Mouse (Mus musculus): ENCODE measurements around the gene 4933427D14Rik. TPM values are rescaled to one million over a fixed set of nuclear protein-coding genes. Genes with fewer than 3 reads are reported as not detected.
A peak's percentile ranks its signal among the peaks of the same experiment; 100 is the strongest.

The 4933427D14Rik gene
- polyA plus RNA-seq (2011; ENCODE audit: insufficient read depth, insufficient read length, low read depth, missing spikeins), result 14.5 and 16.0 TPM in 2 replicates

DNA sequence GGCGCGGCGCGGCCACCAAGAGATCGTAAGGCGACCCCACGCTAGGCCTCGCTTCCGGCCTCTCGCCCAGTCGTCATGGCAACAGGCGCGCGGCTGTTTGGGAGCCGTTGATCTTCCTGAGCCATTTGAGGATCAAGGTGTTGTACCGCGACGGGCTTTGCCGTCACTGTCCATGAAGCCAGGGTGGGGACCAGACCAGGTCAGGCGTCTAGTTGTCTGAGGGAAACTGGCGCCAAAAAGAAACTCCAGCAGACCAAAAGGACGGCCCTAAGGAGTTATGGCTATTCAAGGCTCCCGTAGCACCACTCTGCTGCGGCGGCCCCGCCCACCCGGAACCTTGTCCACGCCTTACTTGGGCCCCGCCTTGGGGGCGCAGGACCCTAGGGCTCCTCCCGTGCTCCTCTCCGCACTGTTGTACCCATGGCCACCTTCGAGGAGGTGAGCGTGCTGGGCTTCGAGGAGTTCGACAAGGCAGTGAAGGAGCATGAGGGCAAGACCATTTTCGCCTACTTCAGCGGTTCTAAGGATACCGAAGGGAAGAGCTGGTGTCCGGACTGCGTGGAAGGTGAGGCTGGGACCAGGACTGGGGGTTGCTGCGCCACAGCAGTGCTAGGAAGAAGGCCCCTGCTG, at the start of gene 4933427D14Rik, which contains the start of gene Txndc17:
Gene 4933427D14Rik (minus strand): TSS at position 256 of the 630 bp plus-strand sequence.
Gene Txndc17 (plus strand): TSS at position 344 of the 630 bp plus-strand sequence.
- H3K4me3 ChIP-seq (ENCODE audit: low read depth, low read length), result peak within 1 kb of the TSS; percentile 90
- TF ChIP-seq EP300 (IDR thresholded peaks at IDR 0.05; ENCODE audit: insufficient read depth, low read depth, low read length), result 0 out of 2 replicates have a peak, but pooled peaks have one; percentile 7
- TF ChIP-seq POLR2A (IDR thresholded peaks at IDR 0.05; ENCODE audit: insufficient read depth, low read length), result peak; percentile 89
- no peak for TF ChIP-seq CTCF (IDR thresholded peaks at IDR 0.05; ENCODE audit: low read depth, low read length)
- H3K36me3 ChIP-seq (ENCODE audit: control insufficient read depth, insufficient read depth, low read length, poor library complexity, severe bottlenecking), result peaks cover 11% of the 10 kb centered on the region
- H3K27me3 ChIP-seq (ENCODE audit: control insufficient read depth, insufficient read depth, low read length, poor library complexity, severe bottlenecking), result no peaks in the 10 kb centered on the region
- H3K9me3 ChIP-seq (replicated peaks; ENCODE audit: control insufficient read depth, insufficient read depth, low read length, poor library complexity, severe bottlenecking), result no peaks in the 10 kb centered on the region
- H3K9ac ChIP-seq (ENCODE audit: low read depth, poor library complexity, severe bottlenecking), result peak within 1 kb of the TSS; percentile 76
- peak within 1 kb of the TSS; percentile 73 for H3K27ac ChIP-seq (ENCODE audit: insufficient read depth, low read length)
- H3K4me1 ChIP-seq (ENCODE audit: control insufficient read depth, insufficient read depth, low read length), result no peaks in the 10 kb centered on the region

DNA sequence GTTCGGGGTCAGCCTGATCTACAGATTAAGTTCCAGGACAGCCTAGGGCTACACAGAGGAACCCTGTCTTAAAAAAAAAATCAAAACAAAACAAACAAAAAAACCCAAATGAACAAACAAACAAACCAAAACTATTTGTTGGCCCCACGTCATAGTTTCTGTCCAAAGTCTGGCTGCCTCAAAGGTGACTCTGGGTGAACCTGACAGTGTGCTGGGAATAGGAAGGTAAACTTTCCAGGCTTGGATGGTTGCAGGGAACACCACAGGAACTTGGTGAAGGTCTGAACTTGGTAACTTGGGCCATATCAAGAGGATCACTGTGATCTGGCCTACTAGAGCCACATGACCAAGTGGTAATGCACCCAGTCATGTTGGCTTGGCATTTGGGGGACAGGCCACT, 49.2 kb upstream of the 4933427D14Rik start:
- no peaks in the 10 kb centered on the region for H3K9me3 ChIP-seq (replicated peaks; ENCODE audit: control insufficient read depth, insufficient read depth, low read length, poor library complexity, severe bottlenecking)
- H3K27ac ChIP-seq (ENCODE audit: insufficient read depth, low read length), result no peak overlapping the region
- no peak for TF ChIP-seq EP300 (IDR thresholded peaks at IDR 0.05; ENCODE audit: insufficient read depth, low read depth, low read length)
- no peak for TF ChIP-seq POLR2A (IDR thresholded peaks at IDR 0.05; ENCODE audit: insufficient read depth, low read length)
- no peak for TF ChIP-seq CTCF (IDR thresholded peaks at IDR 0.05; ENCODE audit: low read depth, low read length)
- no peak overlapping the region for H3K4me3 ChIP-seq (ENCODE audit: low read depth, low read length)
- no peaks in the 10 kb centered on the region for H3K27me3 ChIP-seq (ENCODE audit: control insufficient read depth, insufficient read depth, low read length, poor library complexity, severe bottlenecking)
- no peaks in the 10 kb centered on the region for H3K4me1 ChIP-seq (ENCODE audit: control insufficient read depth, insufficient read depth, low read length)
- H3K36me3 ChIP-seq (ENCODE audit: control insufficient read depth, insufficient read depth, low read length, poor library complexity, severe bottlenecking), result no peaks in the 10 kb centered on the region
- no peak overlapping the region for H3K9ac ChIP-seq (ENCODE audit: low read depth, poor library complexity, severe bottlenecking)

DNA sequence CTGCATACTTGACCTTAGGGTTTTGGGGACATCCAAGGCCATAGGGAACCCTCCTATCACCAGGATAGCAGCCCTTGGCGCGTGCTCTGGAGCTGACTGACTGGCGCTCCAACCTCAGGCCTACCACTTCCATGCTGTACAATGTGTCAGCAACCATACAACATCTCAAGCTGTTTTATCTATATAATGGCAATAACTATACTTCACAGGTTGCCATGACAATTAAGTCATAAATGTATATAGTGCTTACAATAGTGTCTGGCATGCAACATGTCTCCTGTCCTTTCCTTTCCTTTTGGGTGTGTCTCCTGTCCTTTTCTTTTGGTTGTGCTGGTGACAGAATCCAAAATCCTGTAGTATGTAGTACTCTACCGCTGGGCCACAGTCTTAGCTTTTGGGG, 48.4 kb upstream of the 4933427D14Rik start:
- Histone ChIP-seq H3K4me3 (ENCODE audit: low read depth, low read length) (no peak overlapping the region), H3K36me3 (ENCODE audit: control insufficient read depth, insufficient read depth, low read length, poor library complexity, severe bottlenecking) (no peaks in the 10 kb centered on the region), H3K27ac (ENCODE audit: insufficient read depth, low read length) (no peak overlapping the region), H3K27me3 (ENCODE audit: control insufficient read depth, insufficient read depth, low read length, poor library complexity, severe bottlenecking) (no peaks in the 10 kb centered on the region), H3K9ac (ENCODE audit: low read depth, poor library complexity, severe bottlenecking) (no peak overlapping the region), H3K9me3 (replicated peaks; ENCODE audit: control insufficient read depth, insufficient read depth, low read length, poor library complexity, severe bottlenecking) (no peaks in the 10 kb centered on the region), H3K4me1 (ENCODE audit: control insufficient read depth, insufficient read depth, low read length) (no peaks in the 10 kb centered on the region)
- TF ChIP-seq EP300 (IDR thresholded peaks at IDR 0.05; ENCODE audit: insufficient read depth, low read depth, low read length) (no peak), POLR2A (IDR thresholded peaks at IDR 0.05; ENCODE audit: insufficient read depth, low read length) (no peak), CTCF (IDR thresholded peaks at IDR 0.05; ENCODE audit: low read depth, low read length) (no peak)

DNA sequence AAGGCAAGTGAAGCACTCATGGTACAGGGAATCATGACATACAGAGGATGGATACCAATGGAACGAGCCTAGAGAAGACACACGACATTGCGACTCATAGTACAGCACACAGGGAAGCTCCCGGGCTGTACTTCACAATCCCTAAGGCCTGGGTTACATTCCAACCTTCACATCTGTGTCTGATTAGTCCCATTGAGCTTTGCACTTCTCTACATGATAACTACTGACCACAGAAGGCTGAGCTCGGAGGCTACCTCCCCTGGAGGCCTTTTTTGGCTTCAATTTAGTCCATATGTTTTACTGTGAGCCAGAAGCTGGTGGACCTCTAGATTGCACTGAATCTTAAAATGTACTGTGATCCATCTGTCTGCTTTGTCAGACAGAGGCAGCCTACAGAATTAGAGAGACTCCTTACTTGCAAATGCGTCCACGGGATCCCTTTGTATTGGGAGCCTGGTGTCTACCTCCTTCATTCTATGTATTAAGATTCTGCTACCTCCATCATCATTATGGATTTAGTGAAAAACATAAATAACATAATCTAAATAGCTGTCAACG, 38.0 kb upstream of the 4933427D14Rik start:
- no peaks in the 10 kb centered on the region for H3K4me1 ChIP-seq (ENCODE audit: control insufficient read depth, insufficient read depth, low read length)
- H3K27me3 ChIP-seq (ENCODE audit: control insufficient read depth, insufficient read depth, low read length, poor library complexity, severe bottlenecking), result no peaks in the 10 kb centered on the region
- H3K27ac ChIP-seq (ENCODE audit: insufficient read depth, low read length), result no peak overlapping the region
- no peak overlapping the region for H3K4me3 ChIP-seq (ENCODE audit: low read depth, low read length)
- no peak overlapping the region for H3K9ac ChIP-seq (ENCODE audit: low read depth, poor library complexity, severe bottlenecking)
- no peaks in the 10 kb centered on the region for H3K36me3 ChIP-seq (ENCODE audit: control insufficient read depth, insufficient read depth, low read length, poor library complexity, severe bottlenecking)
- H3K9me3 ChIP-seq (replicated peaks; ENCODE audit: control insufficient read depth, insufficient read depth, low read length, poor library complexity, severe bottlenecking), result no peaks in the 10 kb centered on the region
- TF ChIP-seq CTCF (IDR thresholded peaks at IDR 0.05; ENCODE audit: low read depth, low read length) (no peak), EP300 (IDR thresholded peaks at IDR 0.05; ENCODE audit: insufficient read depth, low read depth, low read length) (no peak), POLR2A (IDR thresholded peaks at IDR 0.05; ENCODE audit: insufficient read depth, low read length) (no peak)

DNA sequence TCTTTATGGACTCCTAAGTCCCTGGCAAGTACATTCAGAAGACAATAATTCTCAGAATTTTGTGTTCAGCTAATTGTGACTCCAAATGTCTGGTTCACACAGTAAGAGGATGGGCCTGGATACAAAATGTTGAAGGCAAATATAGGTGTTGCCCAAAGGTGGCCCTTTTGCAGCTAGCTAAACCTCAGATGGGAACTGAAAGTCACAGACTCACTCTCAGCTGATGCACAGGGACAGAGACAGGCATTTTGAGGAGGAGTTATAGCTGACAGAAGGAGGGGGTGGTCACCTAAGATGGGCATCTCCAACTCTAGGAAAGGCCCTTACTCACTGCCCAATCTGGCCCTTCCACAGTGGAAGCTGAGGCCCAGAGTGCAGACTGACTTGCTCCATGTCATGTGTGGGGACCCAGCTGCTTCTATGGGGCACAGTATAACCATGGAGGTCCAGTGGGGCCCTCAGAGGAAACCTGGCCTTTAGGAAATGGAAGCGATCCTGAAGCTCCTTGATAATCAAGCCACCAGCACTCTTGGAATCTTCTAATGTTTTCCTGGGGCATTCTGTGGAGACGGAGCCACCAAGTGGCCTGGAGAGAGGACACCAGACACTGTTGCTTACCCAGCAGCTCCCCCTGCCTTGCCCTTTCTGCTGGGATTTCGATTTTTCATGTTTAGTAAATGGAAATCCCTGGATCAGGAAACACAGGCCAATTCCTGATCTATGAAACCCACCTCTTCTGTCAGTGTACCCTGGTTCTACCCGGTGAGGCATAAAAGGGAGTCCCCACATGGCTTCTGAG, 33.0 kb upstream of the 4933427D14Rik start:
- Histone ChIP-seq H3K27me3 (ENCODE audit: control insufficient read depth, insufficient read depth, low read length, poor library complexity, severe bottlenecking) (no peaks in the 10 kb centered on the region), H3K4me3 (ENCODE audit: low read depth, low read length) (no peak overlapping the region), H3K9me3 (replicated peaks; ENCODE audit: control insufficient read depth, insufficient read depth, low read length, poor library complexity, severe bottlenecking) (no peaks in the 10 kb centered on the region), H3K4me1 (ENCODE audit: control insufficient read depth, insufficient read depth, low read length) (no peaks in the 10 kb centered on the region), H3K36me3 (ENCODE audit: control insufficient read depth, insufficient read depth, low read length, poor library complexity, severe bottlenecking) (no peaks in the 10 kb centered on the region), H3K9ac (ENCODE audit: low read depth, poor library complexity, severe bottlenecking) (no peak overlapping the region), H3K27ac (ENCODE audit: insufficient read depth, low read length) (no peak overlapping the region)
- no peak for TF ChIP-seq EP300 (IDR thresholded peaks at IDR 0.05; ENCODE audit: insufficient read depth, low read depth, low read length)
- TF ChIP-seq POLR2A (IDR thresholded peaks at IDR 0.05; ENCODE audit: insufficient read depth, low read length), result no peak
- TF ChIP-seq CTCF (IDR thresholded peaks at IDR 0.05; ENCODE audit: low read depth, low read length), result no peak

Data from ES-Bruce4 (cell line).